Mouse (Mus musculus) limb, embryonic 15.5 days (tissue): ENCODE results near the gene Vmn1r117. TPM values are rescaled to one million over a fixed set of nuclear protein-coding genes. Genes with fewer than 3 reads are reported as not detected.
"Not testable (repeated sequence)": the region's sequence is repeated elsewhere in the genome, so short reads cannot be mapped to it uniquely, and the experiment has no call there.

Experiments
- ATAC-seq: fragments of 200-750 bp; cut with Nextera tagmentation; 2 replicates; pipeline ENCODE4 v1.8.0; 2017; ENCODE audit warnings: low read depth, moderate TSS enrichment; ENCODE audit not compliant: insufficient number of reproducible peaks, low FRiP score, low TSS enrichment
- H3K27ac ChIP-seq: fragments of 300-500 bp; sonication (generic); 2 replicates; pipeline ENCODE4 v1.5.1; 2015; ENCODE audit warnings: moderate library complexity, mild to moderate bottlenecking, inconsistent platforms
- H3K27me3 ChIP-seq: fragments of 300-500 bp; sonication (generic); 2 replicates; pipeline ENCODE4 v1.6.1; 2015; ENCODE audit warnings: inconsistent platforms
- H3K36me3 ChIP-seq: fragments of 300-500 bp; sonication (generic); 2 replicates; pipeline ENCODE4 v1.6.1; 2015; ENCODE audit warnings: inconsistent platforms
- H3K4me1 ChIP-seq: fragments of 300-500 bp; sonication (generic); 2 replicates; pipeline ENCODE4 v1.6.1; 2015; ENCODE audit warnings: inconsistent platforms
- H3K4me2 ChIP-seq: fragments of 300-500 bp; sonication (generic); 2 replicates; pipeline ENCODE4 v1.6.1; 2015; ENCODE audit warnings: mild to moderate bottlenecking, inconsistent platforms
- H3K4me3 ChIP-seq: fragments of 300-500 bp; sonication (generic); 2 replicates; pipeline ENCODE4 v1.5.1; 2015; ENCODE audit warnings: mild to moderate bottlenecking, inconsistent platforms
- H3K9ac ChIP-seq: fragments of 300-500 bp; sonication (generic); 2 replicates; pipeline ENCODE4 v1.6.1; 2015; ENCODE audit warnings: inconsistent platforms
- H3K9me3 ChIP-seq: fragments of 300-500 bp; sonication (generic); 2 replicates; pipeline ENCODE4 v1.6.1; 2016; ENCODE audit warnings: inconsistent platforms
- WGBS: fragments of 180-500 bp; shearing (Covaris S2); methylation state at CpG from one replicate; pipeline ENCODE4 v1.1.7; 2015; 5-methylcytosine and 5-hydroxymethylcytosine counted together
- polyA plus RNA-seq: library from polyadenylated mRNA; unstranded; fragments of >200 nt; fragmentation: Nextera tagmentation; extraction: Ambion mirVana; gene quantifications from 2 replicates; pipeline ENCODE4 v1.2.1, GENCODE M21; 2015

Vmn1r117 gene
- polyA plus RNA-seq = not detected in 2 replicates

DNA sequence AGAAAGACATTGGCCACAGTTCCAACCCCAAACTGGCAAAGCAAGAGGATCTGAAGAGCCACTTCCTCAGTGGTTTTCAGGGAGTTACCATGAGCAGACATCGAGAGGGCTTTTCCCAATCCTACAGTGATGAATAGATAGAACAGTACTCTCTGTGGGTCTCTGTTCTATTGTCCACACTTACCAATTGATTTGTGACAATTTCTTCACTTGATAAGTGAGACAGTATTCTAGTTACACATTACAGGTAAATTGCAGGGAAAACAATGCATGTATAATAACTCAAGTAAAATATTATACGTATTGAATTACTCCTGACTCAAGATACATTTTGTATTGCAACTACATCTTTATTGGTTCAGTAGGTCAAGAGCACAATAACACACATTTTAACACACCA lies at the start of gene Vmn1r117:
Gene Vmn1r117 (minus strand): TSS at position 101 of the 400 bp plus-strand sequence.
- H3K36me3 ChIP-seq, ATAC-seq, H3K4me3 ChIP-seq, H3K27ac ChIP-seq, H3K9me3 ChIP-seq, H3K4me1 ChIP-seq, H3K4me2 ChIP-seq, H3K9ac ChIP-seq, H3K27me3 ChIP-seq: not testable (repeated sequence)
- no CpG with 5 or more reads among the region's 2 CpGs for whole genome bisulfite sequencing

DNA sequence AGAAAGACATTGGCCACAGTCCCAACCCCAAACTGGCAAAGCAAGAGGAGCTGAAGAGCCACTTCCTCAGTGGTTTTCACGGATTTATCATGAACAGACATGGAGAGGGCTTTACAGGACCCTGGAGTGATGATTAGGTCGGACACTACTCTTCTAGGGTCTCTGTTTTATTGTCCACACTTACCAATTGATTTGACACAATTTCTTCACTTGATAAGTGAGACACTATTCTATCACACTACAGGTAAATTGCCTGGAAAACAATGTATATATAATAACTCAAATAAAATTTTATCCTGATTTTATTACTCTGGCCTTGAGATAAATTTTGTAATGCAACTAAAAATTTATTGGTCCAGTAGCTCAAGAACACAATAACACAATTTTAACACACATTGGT lies 28.3 kb upstream of the Vmn1r117 start, which contains the start of gene Vmn1r118:
Gene Vmn1r118 (minus strand): TSS at position 101 of the 400 bp plus-strand sequence.
- H3K9me3 ChIP-seq, ATAC-seq, H3K9ac ChIP-seq, H3K27ac ChIP-seq, H3K4me3 ChIP-seq, H3K36me3 ChIP-seq, H3K4me2 ChIP-seq, H3K27me3 ChIP-seq, H3K4me1 ChIP-seq: not testable (repeated sequence)
- WGBS = no CpG with 5 or more reads among the region's 2 CpGs

DNA sequence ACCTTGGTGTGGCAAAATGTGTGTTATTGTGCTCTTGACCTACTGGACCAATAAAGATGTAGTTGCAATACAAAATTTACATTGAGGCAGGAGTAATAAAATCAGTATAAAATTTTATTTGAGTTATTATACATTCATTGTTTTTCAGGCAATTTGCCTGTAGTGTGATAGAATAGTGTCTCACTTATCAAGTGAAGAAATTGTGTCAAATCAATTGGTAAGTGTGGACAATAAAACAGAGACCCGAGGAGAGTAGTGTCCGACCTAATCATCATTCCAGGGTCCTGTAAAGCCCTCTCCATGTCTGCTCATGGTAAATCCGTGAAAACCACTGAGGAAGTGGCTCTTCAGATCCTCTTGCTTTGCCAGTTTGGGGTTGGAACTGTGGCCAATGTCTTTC lies 12.0 kb downstream of the Vmn1r117 start, which contains the start of gene Vmn1r116:
Gene Vmn1r116 (plus strand): TSS at position 301 of the 400 bp plus-strand sequence.
- H3K27ac ChIP-seq, H3K36me3 ChIP-seq, H3K4me2 ChIP-seq, H3K27me3 ChIP-seq, H3K9me3 ChIP-seq, ATAC-seq, H3K4me1 ChIP-seq, H3K9ac ChIP-seq, H3K4me3 ChIP-seq: not testable (repeated sequence)
- WGBS = 64% methylated on average over 3 of the region's 3 CpGs

DNA sequence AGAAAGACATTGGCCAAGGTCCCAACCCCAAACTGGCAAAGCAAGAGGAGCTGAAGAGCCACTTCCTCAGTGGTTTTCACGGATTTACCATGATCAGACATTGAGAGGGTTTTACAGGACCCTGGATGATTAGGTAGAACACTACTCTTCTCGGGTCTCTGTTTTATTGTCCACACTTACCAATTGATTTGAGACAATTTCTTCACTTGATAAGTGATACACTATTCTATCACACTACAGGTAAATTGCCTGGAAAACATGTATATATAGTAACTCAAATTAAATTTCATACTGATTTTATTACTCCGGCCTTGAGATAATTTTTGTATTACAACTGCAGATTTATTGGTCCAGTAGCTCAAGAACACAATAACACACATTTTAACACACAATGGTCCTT lies 39.0 kb downstream of the Vmn1r117 start, which contains the start of gene Vmn1r115:
Gene Vmn1r115 (minus strand): TSS at position 101 of the 400 bp plus-strand sequence.
- not testable (repeated sequence) for H3K4me2 ChIP-seq, H3K4me1 ChIP-seq, H3K36me3 ChIP-seq, ATAC-seq, H3K27ac ChIP-seq, H3K9me3 ChIP-seq, H3K9ac ChIP-seq, H3K4me3 ChIP-seq, H3K27me3 ChIP-seq
- WGBS = 100% methylated on average over 1 of the region's 3 CpGs

Other genes with a start within 250 kb of the Vmn1r117 start
- gene Vmn1r107, start 215.2 kb downstream of the Vmn1r117 start, polyA plus RNA-seq = not detected in 2 replicates
- gene Vmn1r111, start 180.9 kb downstream of the Vmn1r117 start, polyA plus RNA-seq = not detected in 2 replicates
- not detected in 2 replicates for gene Gm10668, start 153.5 kb downstream of the Vmn1r117 start, polyA plus RNA-seq
- gene Vmn1r112, start 112.9 kb downstream of the Vmn1r117 start, polyA plus RNA-seq = not detected in 2 replicates
- gene Vmn1r113, start 96.8 kb downstream of the Vmn1r117 start, polyA plus RNA-seq = not detected in 2 replicates
- not detected in 2 replicates for gene Vmn1r114, start 71.9 kb downstream of the Vmn1r117 start, polyA plus RNA-seq
- not detected in 2 replicates for gene Vmn1r115, start 39.1 kb downstream of the Vmn1r117 start, polyA plus RNA-seq
- gene Vmn1r116, start 11.9 kb downstream of the Vmn1r117 start, polyA plus RNA-seq = not detected in 2 replicates
- not detected in 2 replicates for gene Vmn1r118, start 28.2 kb upstream of the Vmn1r117 start, polyA plus RNA-seq
- not detected in 2 replicates for gene Vmn1r119, start 128.3 kb upstream of the Vmn1r117 start, polyA plus RNA-seq
- gene Vmn1r120, start 169.7 kb upstream of the Vmn1r117 start, polyA plus RNA-seq = not detected in 2 replicates
- gene Vmn1r121, start 214.4 kb upstream of the Vmn1r117 start, polyA plus RNA-seq = not detected in 2 replicates